Mouse (Mus musculus) T-helper 17 cell (primary cell): Measurements from ENCODE around the gene Gm44596.

ENCODE experiments used
- in situ Hi-C, 2 experiments: fragments of 300-600 bp; cut with MboI, MseI; formaldehyde crosslinking; loops; 1 replicate in 1 of 2; 2 replicates in 1 of 2; pipeline ENCODE4 v1.15.1; 2025; ENCODE audit warnings: high pct_unique_total_duplicates in 2 of 2

Gm44596 gene

DNA sequence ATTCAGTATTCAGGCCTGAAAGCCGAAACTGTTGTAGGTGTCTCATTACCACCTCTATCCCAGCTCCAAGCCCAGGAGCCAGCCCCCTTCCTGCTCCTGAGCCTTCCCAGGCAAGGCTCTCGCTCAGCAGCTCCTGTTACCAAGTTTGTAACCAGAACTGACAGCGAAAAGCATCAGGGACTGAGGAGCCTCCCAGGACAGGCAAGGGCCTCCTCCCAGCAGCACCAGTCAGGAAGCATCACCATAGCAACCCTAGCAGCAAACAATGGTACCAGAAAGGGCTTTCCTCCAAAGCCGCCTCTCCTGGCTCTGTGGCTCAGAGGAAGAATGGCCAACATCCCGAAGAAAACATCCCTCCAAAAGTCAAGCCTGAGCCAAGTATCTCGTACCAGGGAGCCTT lies at the start of gene Gm44596, which contains the start of gene Tex52:
Gm44596 (plus strand) TSS at position 312 of the 400 bp plus-strand sequence.
Tex52 (plus strand) TSS at position 265 of the 400 bp plus-strand sequence.
- in situ Hi-C loops: loop anchor here in 1 of 2 experiments (25.0 kb wide), 1 partner anchor 1263 kb away; the partner anchor contains the start of gene Tigar

DNA sequence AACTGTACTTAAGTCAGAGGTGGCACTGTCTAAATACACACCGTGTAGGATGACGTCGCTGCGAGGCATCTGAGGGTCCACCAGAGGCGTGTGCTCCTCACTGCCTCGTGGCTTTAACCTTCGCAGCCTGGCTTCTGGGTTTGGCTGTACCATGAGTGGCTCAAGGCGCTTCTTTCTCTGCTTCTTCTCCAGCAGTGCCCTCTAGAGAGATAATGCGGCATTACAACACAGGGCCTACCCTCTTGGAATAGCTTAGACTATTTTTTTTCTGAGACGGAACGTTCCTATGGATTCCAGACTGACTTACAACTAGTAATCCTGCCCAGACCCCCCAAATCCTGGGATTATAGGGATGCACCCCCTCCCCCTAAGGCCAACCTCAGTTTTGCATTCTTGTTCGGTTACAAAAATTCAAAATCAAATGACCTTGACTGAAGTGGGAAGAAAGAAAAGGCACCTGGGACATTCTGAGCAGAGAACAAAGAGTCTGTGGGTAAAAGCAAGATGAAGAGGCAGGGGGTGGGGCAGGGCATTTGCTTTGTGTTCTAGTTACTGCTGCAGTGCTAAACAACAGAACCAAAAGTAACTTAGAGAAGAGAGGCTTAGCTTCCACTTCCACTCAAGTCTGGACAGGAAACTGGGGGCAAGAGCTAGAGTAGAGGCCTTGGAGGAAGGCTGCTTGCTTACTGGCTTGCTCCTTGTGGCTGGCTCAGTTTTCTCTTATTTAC lies 40.7 kb upstream of the Gm44596 start:
- in situ Hi-C loops: no loop called here

DNA sequence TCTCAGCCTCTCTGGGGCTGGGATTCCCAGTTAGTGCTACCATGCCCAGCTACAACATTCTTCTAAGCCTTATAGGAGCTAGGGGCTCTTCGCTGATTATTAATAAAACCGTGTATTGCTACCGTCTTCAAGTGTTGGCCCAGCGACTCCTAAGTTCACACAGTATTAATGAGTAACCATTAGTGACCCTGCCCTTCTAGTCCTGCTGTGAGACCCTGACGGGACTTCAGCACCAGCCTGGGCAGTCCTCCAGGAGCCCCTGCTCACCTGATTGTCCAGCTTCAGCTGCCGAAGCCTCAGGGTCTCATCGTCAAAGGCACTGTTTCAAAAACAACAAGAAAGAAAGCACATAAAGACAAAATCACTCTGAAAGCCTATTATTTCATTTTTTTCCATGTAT lies 37.8 kb upstream of the Gm44596 start:
- in situ Hi-C loops: no loop called here

DNA sequence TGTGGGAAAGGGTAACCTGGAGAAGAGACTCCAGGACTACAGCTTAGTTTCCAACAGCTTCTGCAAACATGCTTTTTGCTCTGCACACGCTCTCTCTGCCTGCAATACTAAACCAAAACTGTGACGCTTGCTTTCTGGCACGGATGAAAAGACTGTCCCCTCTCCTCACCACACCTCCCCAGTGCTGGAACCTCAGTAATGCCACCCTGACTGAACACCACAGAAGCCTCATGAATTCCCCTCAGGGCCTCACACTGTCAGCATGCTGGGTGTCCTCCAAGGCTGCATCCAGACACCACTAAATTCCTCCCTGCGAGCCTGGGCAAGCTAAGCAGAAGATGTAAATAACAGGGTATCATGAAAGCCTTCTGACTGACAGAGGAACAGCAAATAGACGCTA lies 36.4 kb upstream of the Gm44596 start:
- in situ Hi-C loops: no loop called here

DNA sequence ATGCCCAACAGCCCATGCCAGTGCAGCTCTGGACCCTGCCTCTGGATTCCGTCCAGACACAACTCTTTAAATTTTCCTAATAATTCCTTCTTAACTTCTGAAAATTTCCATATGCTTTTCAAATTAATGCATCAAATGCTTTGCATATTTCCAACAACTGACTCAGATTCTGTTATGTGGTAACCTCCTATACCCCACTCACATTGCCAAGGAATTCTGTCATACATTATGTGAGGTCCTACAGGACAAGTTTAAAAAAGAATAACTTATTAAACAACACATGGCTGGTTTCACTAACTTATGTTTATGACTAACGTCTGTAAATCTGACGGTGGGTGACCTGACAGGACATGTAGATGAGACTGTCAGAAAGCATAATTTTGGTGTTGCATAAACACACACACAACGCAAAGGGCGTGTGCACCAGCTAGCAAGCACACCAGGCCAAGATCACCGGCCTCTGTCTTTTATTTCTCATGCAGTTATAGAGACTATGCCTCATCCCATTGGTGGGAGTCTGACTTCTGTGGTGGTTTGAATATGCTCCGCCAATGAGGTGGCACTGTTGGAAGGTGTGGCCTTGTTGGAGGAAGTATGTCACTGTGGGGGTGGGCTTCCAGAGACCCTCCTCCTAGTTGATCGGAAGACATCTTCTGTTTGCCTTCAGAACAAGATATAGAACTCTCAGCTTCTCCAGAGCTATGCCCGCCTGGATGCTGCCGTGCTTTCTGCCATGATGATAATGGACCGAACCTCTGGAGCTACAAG lies 33.2 kb upstream of the Gm44596 start:
- in situ Hi-C loops: no loop called here

DNA sequence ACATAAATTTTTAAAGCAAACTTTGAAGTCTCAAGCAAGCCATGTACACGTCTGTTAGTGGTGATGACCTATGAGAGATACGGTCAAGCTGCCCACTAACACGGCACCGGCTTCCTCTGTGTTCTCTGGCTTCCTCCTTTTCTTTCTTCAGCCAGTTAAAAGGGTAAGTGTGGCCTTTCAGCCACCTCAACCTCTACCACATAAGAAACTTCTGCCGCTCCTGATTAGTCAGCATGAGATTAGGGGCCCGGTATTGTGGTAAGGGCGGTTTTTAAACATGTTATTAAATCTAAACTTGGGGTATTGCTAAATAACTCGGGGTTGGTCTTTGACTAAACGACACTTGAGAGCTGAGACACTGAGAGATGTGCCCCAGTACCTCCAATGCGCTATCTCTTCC lies 29.7 kb upstream of the Gm44596 start:
- in situ Hi-C loops: no loop called here

DNA sequence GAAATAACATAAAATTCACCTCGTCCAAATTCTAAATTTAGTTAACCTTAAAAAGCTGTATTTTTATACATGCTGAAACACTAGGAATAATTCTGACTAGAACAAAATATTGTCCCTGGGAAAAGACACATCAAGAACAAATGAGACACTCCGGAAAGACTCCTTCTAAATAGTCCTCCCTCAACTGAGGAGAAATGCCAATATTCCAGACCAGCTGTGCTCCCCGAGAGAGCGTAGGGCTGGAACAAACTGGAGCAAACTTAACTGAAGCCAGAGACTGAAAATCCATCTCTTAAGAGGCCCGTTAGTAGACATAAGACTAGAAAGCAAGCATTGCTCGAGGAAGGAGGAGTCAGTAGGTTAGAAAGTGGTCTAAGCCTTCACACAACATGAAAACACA lies 28.5 kb upstream of the Gm44596 start:
- in situ Hi-C loops: no loop called here

DNA sequence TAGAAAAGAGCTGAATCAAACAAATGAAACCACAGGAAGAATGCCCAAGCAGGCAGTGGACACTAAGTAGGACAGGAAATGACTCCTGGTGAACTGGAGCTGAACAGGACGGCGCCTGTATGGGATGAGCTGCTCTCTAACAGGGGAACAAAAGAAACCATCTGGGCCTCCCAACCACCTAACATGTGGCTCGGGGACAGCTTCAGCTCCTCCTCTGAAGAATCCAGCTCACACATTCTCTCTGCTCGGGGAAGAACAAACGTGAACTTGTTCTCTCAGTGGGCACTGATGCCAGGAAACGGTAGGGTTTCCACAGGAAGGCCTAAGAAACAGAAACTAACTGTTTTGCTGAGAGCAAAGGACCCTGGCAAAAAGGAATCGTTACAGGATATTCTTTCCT lies 25.6 kb upstream of the Gm44596 start:
- in situ Hi-C loops: no loop called here

DNA sequence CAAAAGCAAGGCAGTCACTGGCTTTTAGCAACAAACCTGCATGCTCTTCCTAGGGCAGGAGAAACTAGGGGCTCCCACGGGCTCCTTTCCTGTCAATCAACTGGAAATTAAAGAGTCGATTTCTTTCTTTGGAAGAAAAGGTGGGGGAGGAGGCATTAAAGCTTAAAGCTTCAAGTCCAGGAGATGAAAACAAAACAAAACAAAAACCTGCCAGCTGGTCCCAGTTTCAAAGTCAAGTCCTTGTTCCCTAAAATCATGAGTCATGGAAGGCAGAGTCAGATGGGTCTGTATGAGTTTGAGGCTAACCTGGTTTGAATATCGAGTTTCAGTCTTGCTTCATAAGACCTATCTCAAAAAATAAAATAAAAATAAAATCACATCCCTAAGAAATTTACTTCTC lies 21.2 kb upstream of the Gm44596 start:
- in situ Hi-C loops: no loop called here

DNA sequence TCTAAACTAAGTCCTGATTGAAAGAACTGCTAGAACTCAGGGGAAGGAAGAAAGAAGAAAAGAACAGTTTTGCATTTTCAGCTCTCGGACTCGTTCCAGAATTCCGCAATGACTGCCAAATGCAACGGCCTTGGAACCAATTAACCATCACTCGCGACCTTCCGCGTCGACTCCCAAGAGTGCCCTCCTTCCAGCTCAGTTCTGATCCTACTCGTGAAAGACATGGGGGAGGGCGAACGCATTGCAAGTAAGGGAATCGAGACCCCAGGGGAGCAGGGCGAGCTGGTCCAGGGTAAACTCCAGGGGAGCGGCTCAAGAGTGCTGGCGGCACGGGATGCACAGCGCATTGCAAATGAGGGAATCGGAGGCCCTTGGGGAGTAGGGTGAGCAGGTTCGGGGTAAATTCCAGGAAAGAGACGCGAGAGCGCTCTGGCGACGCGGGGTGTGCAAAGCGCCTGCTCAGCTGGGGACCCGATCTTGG lies 20.1 kb upstream of the Gm44596 start:
- in situ Hi-C loops: loop anchor here in 1 of 2 experiments (5.0 kb wide), 1 partner anchor 33 kb away; no protein-coding TSS in a partner anchor

DNA sequence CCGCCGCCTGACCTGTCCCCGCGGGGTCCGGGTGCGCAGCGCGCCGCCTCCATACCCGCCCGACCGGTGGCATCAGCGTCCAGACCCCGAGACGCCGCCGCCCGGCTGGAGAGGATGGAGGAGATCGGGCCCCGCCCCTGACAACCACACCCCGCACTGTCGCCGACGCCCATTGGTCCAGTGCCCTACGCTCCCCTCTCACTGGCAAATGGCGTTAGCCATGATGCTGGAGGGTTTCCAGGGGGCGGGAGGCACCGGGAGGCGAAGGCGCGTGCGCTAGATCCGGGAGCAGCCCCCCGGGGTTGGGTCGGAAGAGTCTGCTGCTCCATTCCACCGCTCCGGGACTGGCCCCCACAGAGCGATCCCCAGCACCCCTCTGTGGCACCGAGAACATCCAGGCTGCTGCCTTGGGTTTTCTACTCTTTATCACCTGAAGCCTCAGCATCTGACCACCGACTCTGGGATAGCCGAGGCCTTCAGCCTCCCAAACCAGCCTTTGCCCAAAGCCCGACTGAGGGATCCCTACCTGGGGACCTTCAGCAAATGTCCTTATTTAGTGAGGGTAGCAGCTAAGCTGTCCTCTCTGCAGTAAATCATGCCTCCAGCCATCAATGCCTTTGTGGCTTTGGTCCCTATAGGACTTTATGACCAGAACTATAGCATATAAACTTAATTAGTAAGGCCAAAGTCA lies 19.4 kb upstream of the Gm44596 start, which contains the start of gene Tulp3:
Tulp3 (minus strand) TSS at position 126 of the 691 bp plus-strand sequence.
- in situ Hi-C loops: loop anchor here in 1 of 2 experiments (5.0 kb wide), 1 partner anchor 34 kb away; no protein-coding TSS in a partner anchor

DNA sequence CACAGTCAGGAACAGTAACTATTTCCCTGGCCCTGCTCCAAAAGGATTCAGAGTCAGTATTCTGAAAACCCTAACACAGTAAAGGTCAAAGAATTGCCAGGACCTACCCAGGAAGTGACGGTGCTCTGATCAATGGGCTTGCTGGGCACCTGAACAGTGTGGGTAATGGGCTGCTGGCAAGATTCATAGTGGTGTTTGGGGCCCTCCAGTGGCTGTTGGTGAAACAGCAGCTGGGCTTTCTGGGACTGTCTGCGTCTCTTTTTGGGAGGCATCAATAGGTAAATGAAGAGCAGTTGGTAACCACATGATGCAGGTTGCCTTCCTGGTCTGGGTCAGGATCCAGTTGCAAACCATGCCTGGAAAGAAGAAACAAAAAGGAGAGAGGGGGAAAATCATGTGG lies 16.3 kb upstream of the Gm44596 start:
- in situ Hi-C loops: loop anchor here in 1 of 2 experiments (5.0 kb wide), 1 partner anchor 37 kb away; no protein-coding TSS in a partner anchor

DNA sequence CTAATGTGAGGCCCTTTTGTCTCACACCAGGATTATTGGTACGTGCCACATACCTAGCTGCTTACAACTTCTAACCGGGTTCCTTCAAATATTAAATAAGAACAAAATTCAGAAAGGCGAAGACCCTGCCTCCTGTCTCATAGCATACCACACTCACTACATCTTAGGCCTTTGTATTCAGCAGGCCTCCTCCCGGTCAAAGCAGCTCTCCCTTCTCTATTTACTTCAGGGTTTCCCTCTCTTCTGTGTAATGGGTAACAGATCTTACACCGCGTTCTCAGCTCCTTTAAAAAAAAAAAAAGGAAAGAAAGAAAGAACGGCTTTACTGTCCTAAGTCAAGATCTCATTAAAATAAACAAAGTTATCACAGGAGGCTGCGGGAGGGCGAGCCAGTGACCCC lies 13.4 kb upstream of the Gm44596 start:
- in situ Hi-C loops: loop anchor here in 1 of 2 experiments (5.0 to 10.0 kb wide), 2 partner anchors 53 to 160 kb away; no protein-coding TSS in a partner anchor

DNA sequence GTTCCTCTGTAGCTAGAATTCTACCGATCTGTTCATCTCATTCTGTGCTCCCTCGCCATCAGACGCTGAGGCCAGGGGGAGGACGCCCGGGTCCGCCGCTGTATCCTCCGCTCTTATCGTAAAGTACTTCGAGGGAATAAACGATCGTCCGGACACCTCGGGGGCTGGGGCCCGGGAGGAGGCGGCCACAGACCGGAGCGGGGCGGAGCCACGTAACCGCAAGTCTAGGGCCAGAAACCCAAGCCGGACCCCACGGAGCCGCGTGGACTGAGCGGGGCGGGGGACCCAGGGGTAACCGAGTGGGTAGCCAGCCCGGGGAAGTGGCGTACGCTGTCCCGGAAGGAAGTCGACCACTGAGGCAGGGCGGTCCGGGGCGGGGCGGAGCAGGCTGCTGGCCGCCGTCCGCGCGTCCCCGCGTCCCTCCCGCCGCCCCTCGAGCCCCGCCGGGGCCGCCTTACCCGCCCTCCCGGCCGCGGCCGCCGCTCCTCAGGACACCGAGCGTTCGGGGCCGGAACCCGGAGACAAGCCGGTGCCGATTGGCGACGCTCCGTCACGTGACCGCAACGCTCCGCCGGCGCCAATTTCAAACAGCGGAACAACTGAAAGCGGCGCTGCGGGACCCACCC lies 12.8 kb upstream of the Gm44596 start, which contains the start of the genes Rhno1 and Foxm1:
Rhno1 (minus strand) TSS at position 531 of the 626 bp plus-strand sequence.
Foxm1 (plus strand) TSS at position 587 of the 626 bp plus-strand sequence.
- in situ Hi-C loops: loop anchor here in 1 of 2 experiments (5.0 to 10.0 kb wide), 2 partner anchors 52 to 160 kb away; no protein-coding TSS in a partner anchor

DNA sequence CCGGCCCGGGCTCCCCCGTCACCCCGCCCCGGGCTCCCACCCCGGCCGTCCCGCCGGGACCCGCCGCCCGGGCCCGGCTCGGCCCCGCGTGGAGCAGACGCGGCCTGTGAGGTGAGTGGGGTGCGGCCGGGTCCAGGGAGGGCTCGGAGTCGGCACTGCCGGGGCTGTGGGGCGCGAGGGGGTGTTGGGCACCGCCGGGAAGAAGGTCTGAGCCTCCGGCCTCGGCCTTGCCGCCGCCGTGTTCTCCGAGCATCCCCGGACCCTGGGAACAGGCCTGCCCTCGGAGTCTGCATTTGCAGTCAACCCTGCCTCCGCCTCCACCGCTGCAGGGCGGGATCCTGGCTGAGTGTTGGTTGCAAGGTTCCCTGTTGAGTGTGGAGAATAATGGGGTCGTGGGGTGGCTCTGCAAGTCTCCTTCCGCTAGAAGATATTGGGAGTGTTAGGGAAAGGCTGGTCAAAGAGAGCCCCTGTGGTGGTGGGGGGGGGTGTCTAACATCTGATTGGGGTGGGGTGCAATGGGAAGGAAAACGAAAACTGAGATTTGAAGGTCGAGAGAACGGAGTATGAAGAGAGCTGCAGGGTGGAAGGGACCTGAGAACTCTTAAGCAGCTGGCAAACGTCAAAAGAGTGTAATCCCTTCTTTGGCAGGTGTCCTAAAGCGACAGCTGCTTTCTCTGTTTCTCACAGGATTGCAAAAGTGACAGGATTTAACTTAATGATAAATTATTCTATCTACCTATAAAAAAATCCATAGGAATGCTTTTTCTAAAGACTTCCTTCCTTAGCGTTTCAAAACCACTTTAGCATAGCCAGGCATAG lies 12.1 kb upstream of the Gm44596 start:
- in situ Hi-C loops: loop anchor here in 1 of 2 experiments (5.0 to 10.0 kb wide), 2 partner anchors 52 to 161 kb away; no protein-coding TSS in a partner anchor

DNA sequence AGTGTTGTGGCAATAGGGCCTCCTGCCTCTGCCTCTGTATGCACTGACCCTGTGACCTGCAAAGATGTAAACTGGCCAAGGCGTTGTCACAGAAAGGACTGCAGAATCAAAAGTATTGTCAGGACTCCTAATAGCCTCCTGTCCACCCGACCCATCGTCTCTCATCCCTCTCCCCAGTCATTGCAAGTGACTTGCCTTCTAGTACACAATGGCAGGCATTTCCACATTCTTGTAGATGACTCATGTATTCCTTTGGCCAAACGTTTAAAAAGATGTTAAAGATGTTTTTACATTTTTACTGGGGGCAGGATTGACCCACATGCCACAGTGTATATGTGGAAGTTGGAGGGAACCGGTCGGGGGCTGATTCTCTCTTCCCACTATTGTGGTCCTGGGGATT lies 10.6 kb upstream of the Gm44596 start:
- in situ Hi-C loops: loop anchor here in 1 of 2 experiments (5.0 to 10.0 kb wide), 2 partner anchors 50 to 162 kb away; no protein-coding TSS in a partner anchor

DNA sequence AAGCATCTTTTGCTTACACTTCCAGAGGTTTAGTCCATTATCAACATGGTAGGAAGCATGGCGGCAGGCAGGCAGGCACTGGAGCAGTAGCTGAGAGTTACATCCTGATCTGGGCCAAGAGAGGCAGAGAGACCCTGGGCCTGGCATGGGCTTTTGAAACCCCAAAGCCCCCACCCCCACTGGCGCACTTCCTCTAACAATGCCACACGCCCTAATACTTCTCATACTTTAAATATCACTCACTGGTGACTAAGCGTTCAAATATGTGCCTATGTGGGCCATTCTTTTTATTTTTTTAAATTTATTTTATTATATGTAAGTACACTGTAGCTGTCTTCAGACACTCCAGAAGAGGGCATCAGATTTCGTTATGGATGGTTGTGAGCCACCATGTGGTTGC lies 8.8 kb upstream of the Gm44596 start:
- in situ Hi-C loops: loop anchor here in 1 of 2 experiments (10.0 kb wide), 1 partner anchor 48 kb away; no protein-coding TSS in a partner anchor

DNA sequence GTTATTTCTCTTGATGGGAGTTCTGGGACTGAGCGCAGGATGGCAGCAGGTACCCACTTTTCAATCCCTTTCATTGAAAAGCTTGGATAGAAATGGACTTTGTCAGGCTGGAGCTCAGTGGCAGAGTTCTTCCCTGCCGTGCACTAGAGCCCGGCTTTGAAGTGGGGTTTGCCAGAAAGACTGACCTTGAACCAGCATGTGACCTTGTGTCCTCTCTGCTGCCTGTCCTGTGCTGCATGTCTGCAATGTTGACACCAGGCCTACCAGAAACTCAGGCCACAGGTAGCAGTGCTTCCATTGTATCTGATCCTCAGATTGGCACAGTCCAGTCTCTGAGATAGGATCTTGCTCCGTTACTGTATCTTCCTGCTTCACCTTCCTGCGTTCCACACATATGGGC lies 5.3 kb upstream of the Gm44596 start:
- in situ Hi-C loops: loop anchor here in 1 of 2 experiments (5.0 kb wide), 1 partner anchor 107 kb away; no protein-coding TSS in a partner anchor

DNA sequence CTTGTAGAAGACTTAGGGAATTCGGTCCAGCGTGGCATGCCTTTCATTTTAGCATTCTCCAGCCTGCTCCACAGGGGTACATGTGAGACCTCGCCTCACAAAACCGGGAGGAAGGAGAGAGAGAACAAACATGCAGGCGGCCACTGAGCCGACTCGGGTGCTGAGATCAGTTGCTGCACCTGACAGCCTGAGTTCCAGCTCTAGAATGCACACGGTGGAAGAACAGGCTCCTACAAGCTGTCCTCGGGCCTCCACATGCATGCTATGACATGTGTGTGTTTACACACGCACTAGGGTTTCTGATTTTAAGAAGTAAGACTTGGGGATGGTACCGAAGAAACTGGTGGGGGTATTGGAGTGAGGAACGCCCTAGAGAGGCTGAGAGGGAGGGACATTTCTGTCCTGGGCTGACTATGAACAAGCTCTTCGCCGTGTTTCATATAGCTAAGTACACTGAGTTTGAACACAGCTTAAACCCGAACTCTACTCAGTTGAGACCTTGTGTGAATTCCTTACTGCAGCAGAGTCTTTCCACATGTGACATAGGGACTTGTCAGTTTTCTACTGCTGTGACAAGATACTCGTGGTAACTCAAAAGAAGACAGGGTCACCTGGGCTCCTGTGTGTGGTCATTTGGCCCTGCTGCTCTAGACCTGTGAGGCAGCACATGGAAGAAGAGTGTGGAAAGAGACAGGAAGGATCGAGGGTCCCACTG lies 1.2 kb downstream of the Gm44596 start:
- in situ Hi-C loops: loop anchor here in 1 of 2 experiments (25.0 kb wide), 1 partner anchor 1264 kb away; the partner anchor contains the start of gene Tigar
